ENCODE assay signal across 16 mouse cellular contexts in genomic region chr5:110960890-110961289, GRCm38 (mm10).
"Had no signal": no experiment of that assay in that cellular context is flagged by ENCODE, and none has a peak within 500 bp of the region (broad histone marks: within the 10 kb centered on the region; RNA-seq: fewer than 3 reads in every experiment).

No protein-coding gene starts in this region.

- H3K9ac ChIP-seq: kidney, embryonic 15.5 days; limb, embryonic 12.5 days; liver, embryonic 13.5 days; liver, postnatal 0 days; lung, embryonic 15.5 days; midbrain, embryonic 12.5 days; neural tube, embryonic 12.5 days had no signal

- H3K4me1 ChIP-seq: liver, embryonic 13.5 days; lung, embryonic 15.5 days; neural tube, embryonic 12.5 days had no signal

- H3K27me3 ChIP-seq: kidney, embryonic 15.5 days; limb, embryonic 12.5 days; liver, embryonic 13.5 days; lung, embryonic 15.5 days; midbrain, embryonic 12.5 days; neural tube, embryonic 12.5 days had no signal

- H3K9me3 ChIP-seq: kidney, embryonic 15.5 days; limb, embryonic 12.5 days; liver, embryonic 13.5 days; lung, embryonic 15.5 days; midbrain, embryonic 12.5 days; neural tube, embryonic 12.5 days had no signal

- H3K4me3 ChIP-seq: kidney, embryonic 15.5 days; limb, embryonic 12.5 days; liver, embryonic 13.5 days; lung, embryonic 15.5 days; midbrain, embryonic 12.5 days; myocyte; neural tube, embryonic 12.5 days had no signal

- H3K4me2 ChIP-seq: kidney, embryonic 15.5 days; limb, embryonic 12.5 days; liver, embryonic 13.5 days; lung, embryonic 15.5 days; midbrain, embryonic 12.5 days; neural tube, embryonic 12.5 days had no signal

- H3K36me3 ChIP-seq: kidney, embryonic 15.5 days; limb, embryonic 12.5 days; liver, embryonic 13.5 days; lung, embryonic 15.5 days; midbrain, embryonic 12.5 days; neural tube, embryonic 12.5 days had no signal

- ATAC-seq: liver, postnatal 0 days had no signal

- DNase-seq: kidney, adult 2 months; kidney, postnatal 14 days; liver; liver, embryonic 13.5 days; liver, postnatal 0 days; lung, postnatal 14 days; right cerebral cortex, postnatal 25 days; thymus, postnatal 4 days had no signal

- H3K27ac ChIP-seq: kidney, embryonic 15.5 days; limb, embryonic 12.5 days; liver, embryonic 13.5 days; lung, embryonic 15.5 days; macrophage; midbrain, embryonic 12.5 days; neural tube, embryonic 12.5 days; stomach, postnatal 0 days had no signal
